In the genomic region with DNA sequence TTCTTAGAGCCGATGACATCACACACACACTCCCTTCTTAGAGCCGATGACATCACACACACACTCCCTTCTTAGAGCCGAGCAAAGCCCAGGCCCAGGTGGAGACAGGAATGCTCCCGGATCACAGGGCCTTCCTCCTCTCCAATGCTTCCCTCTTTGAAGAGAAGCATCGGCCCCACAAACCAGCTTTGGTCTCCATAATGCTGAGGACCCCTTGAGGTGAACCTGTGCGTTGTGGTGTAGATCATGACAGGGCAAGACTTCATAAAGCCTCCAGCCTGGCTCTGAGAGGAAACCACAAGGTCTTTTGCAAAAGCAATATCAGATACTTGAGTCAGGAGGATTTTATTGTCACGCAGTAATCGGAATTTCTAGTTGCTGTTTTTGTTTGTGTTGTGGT, we compare ENCODE assay signal across 35 mouse cellular contexts. TPM values are rescaled to one million over a fixed set of nuclear protein-coding genes. Genes with fewer than 3 reads are reported as not detected.
DNase-seq lines count a peak whose midpoint lies in the region; ATAC-seq lines count a peak whose summit lies in the region.
"Had no signal": no experiment of that assay in that cellular context is flagged by ENCODE, and none has a peak within 500 bp of the region (broad histone marks: within the 10 kb centered on the region; RNA-seq: fewer than 3 reads in every experiment).

No protein-coding gene starts in this region.

- DNase-seq in hindbrain, embryonic 14.5 days (ENCODE audit: low spot score): no peak
- no peak for DNase-seq in hindbrain, embryonic 10.5 days (ENCODE audit: low spot score)
- DNase-seq in neural tube, embryonic 10.5 days (ENCODE audit: extremely low spot score, low spot score): peak; percentile 4
- DNase-seq in limb, embryonic 11.5 days (ENCODE audit: low spot score): peak; percentile 14
- no peak for DNase-seq in cerebellum, adult 9-10 months
- DNase-seq: adrenal gland, adult 2 months; cerebellum, adult 11-12 months; cerebellum, postnatal 14 days; forebrain, postnatal 0 days; gastrocnemius, postnatal 14 days; heart, postnatal 10 days; kidney, adult 8-10 months; kidney, postnatal 14 days; lung, postnatal 4 days; retina, postnatal 1 day; right cerebral cortex, postnatal 4 days; thymus, adult 18-20 months; thymus, postnatal 36 days had no signal

- no peaks in the 10 kb centered on the region for H3K27me3 ChIP-seq in hindbrain, embryonic 14.5 days (ENCODE audit: control insufficient read depth, insufficient read depth, low read length)
- no peaks in the 10 kb centered on the region for H3K27me3 ChIP-seq in hindbrain, embryonic 10.5 days (ENCODE audit: insufficient read depth, poor library complexity, severe bottlenecking)
- H3K27me3 ChIP-seq in neural tube, embryonic 15.5 days (replicated peaks): no peaks in the 10 kb centered on the region
- H3K27me3 ChIP-seq in limb, embryonic 11.5 days (ENCODE audit: control insufficient read depth, insufficient read depth, low read length): no peaks in the 10 kb centered on the region
- H3K27me3 ChIP-seq: embryonic facial prominence, embryonic 12.5 days; hindbrain, embryonic 13.5 days; limb, embryonic 13.5 days; liver, embryonic 15.5 days had no signal

- H3K4me1 ChIP-seq in hindbrain, embryonic 14.5 days (replicated peaks; ENCODE audit: control insufficient read depth, insufficient read depth, low read length): no peaks in the 10 kb centered on the region
- no peaks in the 10 kb centered on the region for H3K4me1 ChIP-seq in hindbrain, embryonic 10.5 days (replicated peaks)
- H3K4me1 ChIP-seq in neural tube, embryonic 15.5 days: no peaks in the 10 kb centered on the region
- H3K4me1 ChIP-seq in limb, embryonic 11.5 days (ENCODE audit: control insufficient read depth, insufficient read depth, low read length): no peaks in the 10 kb centered on the region
- H3K4me1 ChIP-seq: embryonic facial prominence, embryonic 12.5 days; limb, embryonic 13.5 days; liver, embryonic 15.5 days had no signal

- H3K36me3 ChIP-seq in hindbrain, embryonic 14.5 days (replicated peaks; ENCODE audit: control insufficient read depth, insufficient read depth): no peaks in the 10 kb centered on the region
- H3K36me3 ChIP-seq in hindbrain, embryonic 10.5 days: no peaks in the 10 kb centered on the region
- no peaks in the 10 kb centered on the region for H3K36me3 ChIP-seq in neural tube, embryonic 15.5 days
- no peaks in the 10 kb centered on the region for H3K36me3 ChIP-seq in limb, embryonic 11.5 days (ENCODE audit: control insufficient read depth, insufficient read depth, low read length)
- H3K36me3 ChIP-seq: embryonic facial prominence, embryonic 12.5 days; hindbrain, embryonic 13.5 days; limb, embryonic 13.5 days; liver, embryonic 15.5 days had no signal

- no peak overlapping the region for H3K4me3 ChIP-seq in hindbrain, embryonic 14.5 days (replicated peaks; ENCODE audit: low read length)
- no peak overlapping the region for H3K4me3 ChIP-seq in hindbrain, embryonic 10.5 days
- H3K4me3 ChIP-seq in neural tube, embryonic 15.5 days (replicated peaks): no peak overlapping the region
- no peak overlapping the region for H3K4me3 ChIP-seq in limb, embryonic 11.5 days (ENCODE audit: low read depth, low read length)
- H3K4me3 ChIP-seq: embryonic facial prominence, embryonic 12.5 days; hindbrain, embryonic 13.5 days; limb, embryonic 13.5 days; liver, embryonic 15.5 days had no signal

- ATAC-seq in hindbrain, embryonic 14.5 days (ENCODE audit: low FRiP score): 0 out of 2 replicates have a peak, but pooled peaks have one; percentile 8
- ATAC-seq in neural tube, embryonic 15.5 days (ENCODE audit: low FRiP score): no peak
- ATAC-seq in common myeloid progenitor, adult 5-6 weeks (replicated peaks; ENCODE audit: low read depth, poor library complexity, severe bottlenecking): 0 out of 2 replicates have a peak, but pooled peaks have one; percentile 44
- ATAC-seq in limb, embryonic 11.5 days (ENCODE audit: insufficient number of reproducible peaks, low FRiP score, low TSS enrichment, low read depth): no peak
- ATAC-seq: forebrain, postnatal 0 days; inflammation-experienced regulatory T-cells, adult 6 months had no signal

- H3K9ac ChIP-seq in hindbrain, embryonic 14.5 days: no peak overlapping the region
- H3K9ac ChIP-seq in neural tube, embryonic 15.5 days (replicated peaks): no peak overlapping the region
- H3K9ac ChIP-seq in limb, embryonic 11.5 days (ENCODE audit: low read length): no peak overlapping the region
- H3K9ac ChIP-seq: embryonic facial prominence, embryonic 12.5 days; forebrain, postnatal 0 days; hindbrain, embryonic 13.5 days; limb, embryonic 13.5 days; liver, embryonic 15.5 days had no signal

- no peak overlapping the region for H3K27ac ChIP-seq in hindbrain, embryonic 14.5 days
- no peak overlapping the region for H3K27ac ChIP-seq in hindbrain, embryonic 10.5 days
- H3K27ac ChIP-seq in neural tube, embryonic 15.5 days (replicated peaks): no peak overlapping the region
- H3K27ac ChIP-seq in limb, embryonic 11.5 days (replicated peaks; ENCODE audit: low read depth, low read length): no peak overlapping the region
- H3K27ac ChIP-seq: embryonic facial prominence, embryonic 12.5 days; hindbrain, embryonic 13.5 days; limb, embryonic 13.5 days; liver, embryonic 15.5 days had no signal

- 88% methylated on average over 8 of the region's 8 CpGs for WGBS in hindbrain, embryonic 14.5 days
- 89% methylated on average over 8 of the region's 8 CpGs for WGBS in hindbrain, embryonic 10.5 days
- WGBS in neural tube, embryonic 15.5 days: 90% methylated on average over 8 of the region's 8 CpGs
- WGBS in limb, embryonic 11.5 days: 86% methylated on average over 8 of the region's 8 CpGs

- no peaks in the 10 kb centered on the region for H3K9me3 ChIP-seq in hindbrain, embryonic 14.5 days (ENCODE audit: control insufficient read depth, low read length)
- H3K9me3 ChIP-seq in hindbrain, embryonic 10.5 days: no peaks in the 10 kb centered on the region
- no peaks in the 10 kb centered on the region for H3K9me3 ChIP-seq in neural tube, embryonic 15.5 days (replicated peaks)
- no peaks in the 10 kb centered on the region for H3K9me3 ChIP-seq in limb, embryonic 11.5 days (ENCODE audit: control insufficient read depth, low read length)
- H3K9me3 ChIP-seq: embryonic facial prominence, embryonic 12.5 days; hindbrain, embryonic 13.5 days; limb, embryonic 13.5 days; liver, embryonic 15.5 days had no signal

- H3K4me2 ChIP-seq in hindbrain, embryonic 14.5 days (replicated peaks): no peak overlapping the region
- no peak overlapping the region for H3K4me2 ChIP-seq in neural tube, embryonic 15.5 days
- H3K4me2 ChIP-seq in limb, embryonic 11.5 days (ENCODE audit: low read depth, severe bottlenecking): no peak overlapping the region
- H3K4me2 ChIP-seq: embryonic facial prominence, embryonic 12.5 days; hindbrain, embryonic 13.5 days; limb, embryonic 13.5 days; liver, embryonic 15.5 days had no signal

RNA-seq across cellular contexts. Expression of a gene that starts 55.3 kb away (rescaled TPM):
- not detected in 2 replicates for polyA plus RNA-seq in hindbrain, embryonic 14.5 days (2014; fragmentation: Nextera tagmentation; extraction: Ambion mirVana)
- not detected in 2 replicates for polyA plus RNA-seq in hindbrain, embryonic 10.5 days (2016; fragmentation: Nextera tagmentation; extraction: Ambion mirVana)
- polyA plus RNA-seq in neural tube, embryonic 15.5 days (2015; fragmentation: Nextera tagmentation; extraction: Ambion mirVana): not detected in 2 replicates
- not detected in 2 replicates for total RNA-seq in common myeloid progenitor, adult 5-6 weeks (2017)
- polyA plus RNA-seq in limb, embryonic 11.5 days (2014; fragmentation: Nextera tagmentation; extraction: Ambion mirVana): not detected in 2 replicates
- total RNA-seq: adrenal gland, adult 2 months; forebrain, postnatal 0 days; gastrocnemius, postnatal 14 days; heart, postnatal 10 days; layer of hippocampus, adult 18-20 months; layer of hippocampus, postnatal 14 days; left cerebral cortex, postnatal 10 days; MEL; monocyte, adult 5-6 weeks had no signal
- polyA plus RNA-seq: adrenal gland, adult 2 months; C2C12; embryonic facial prominence, embryonic 12.5 days; forebrain, embryonic 11.5 days; forebrain, postnatal 0 days; hindbrain, embryonic 13.5 days; inflammation-experienced regulatory T-cells, adult 6 months; limb, embryonic 13.5 days; liver, embryonic 15.5 days; lung, embryonic 16.5 days; neural tube, embryonic 11.5 days; stomach, embryonic 16.5 days had no signal

Comparison
In these comparisons a context has a peak if more than half of its experiments do, and no peak if none do; other contexts are left out.
1. ATAC-seq: peak in hindbrain, embryonic 14.5 days (single experiment) and common myeloid progenitor, adult 5-6 weeks (single experiment); none in neural tube, embryonic 15.5 days (single experiment) and limb, embryonic 11.5 days (single experiment).
2. DNase-seq: peak in neural tube, embryonic 10.5 days (single experiment) and limb, embryonic 11.5 days (single experiment); none in hindbrain, embryonic 14.5 days (single experiment), hindbrain, embryonic 10.5 days (single experiment) and cerebellum, adult 9-10 months (single experiment).